Mouse (Mus musculus) bone marrow macrophage, adult 2 months (primary cell): ENCODE results near the gene Rasgrp4. TPM values are rescaled to one million over a fixed set of nuclear protein-coding genes. Genes with fewer than 3 reads are reported as not detected.

Source experiments
- H3K27ac ChIP-seq: 2 replicates; pipeline ENCODE4 v1.5.1; 2012; ENCODE audit warnings: low read depth, low read length; ENCODE audit not compliant: insufficient read depth
- H3K4me1 ChIP-seq: 2 replicates; pipeline ENCODE4 v1.6.1; 2012; ENCODE audit warnings: low read length; ENCODE audit not compliant: control insufficient read depth, insufficient read depth
- H3K4me3 ChIP-seq: 2 replicates; pipeline ENCODE4 v1.5.1; 2012; ENCODE audit warnings: mild to moderate bottlenecking, low read length, moderate library complexity; ENCODE audit not compliant: insufficient read depth
- CTCF ChIP-seq: IDR thresholded peaks from 2 replicates; pipeline ENCODE4 v1.5.1; 2012; ENCODE audit warnings: low read depth, mild to moderate bottlenecking, low read length, moderate library complexity
- POLR2A ChIP-seq: IDR thresholded peaks from 2 replicates; pipeline ENCODE4 v1.6.1; 2012; ENCODE audit warnings: mild to moderate bottlenecking, low read depth, low read length, borderline replicate concordance
- polyA plus RNA-seq: library from polyadenylated mRNA; stranded (reverse); fragments of >200 nt; gene quantifications from 2 replicates; pipeline ENCODE4 v1.2.4, GENCODE M21; 2012; ENCODE audit not compliant: missing spikeins, insufficient read depth, insufficient read length

The Rasgrp4 gene
- 91.6 and 97.2 TPM in 2 replicates for polyA plus RNA-seq

GRCm38 (mm10) chr7:29134693-29135386 lies at the start of gene Rasgrp4:
TSS of gene Rasgrp4 (plus strand) at chr7:29134851.
- H3K27ac ChIP-seq, result no peak within 1 kb of the TSS
- peak within 1 kb of the TSS; percentile 53 for H3K4me3 ChIP-seq
- TF ChIP-seq CTCF (no peak), POLR2A (no peak)
- H3K4me1 ChIP-seq, result peaks cover 16% of the 10 kb centered on the region

GRCm38 (mm10) chr7:29085981-29086380 lies 48.7 kb upstream of the Rasgrp4 start:
- Histone ChIP-seq H3K4me1 (no peaks in the 10 kb centered on the region), H3K27ac (no peak overlapping the region), H3K4me3 (no peak overlapping the region)
- TF ChIP-seq CTCF (no peak), POLR2A (no peak)

GRCm38 (mm10) chr7:29086902-29087301 lies 47.7 kb upstream of the Rasgrp4 start:
- no peak overlapping the region for H3K27ac ChIP-seq
- no peak for TF ChIP-seq CTCF
- TF ChIP-seq POLR2A, result no peak
- H3K4me3 ChIP-seq, result no peak overlapping the region
- H3K4me1 ChIP-seq, result no peaks in the 10 kb centered on the region

GRCm38 (mm10) chr7:29088817-29089216 lies 45.8 kb upstream of the Rasgrp4 start:
- TF ChIP-seq POLR2A (no peak), CTCF (no peak)
- Histone ChIP-seq H3K4me1 (no peaks in the 10 kb centered on the region), H3K27ac (no peak overlapping the region), H3K4me3 (no peak overlapping the region)

GRCm38 (mm10) chr7:29097131-29097530 lies 37.5 kb upstream of the Rasgrp4 start:
- no peaks in the 10 kb centered on the region for H3K4me1 ChIP-seq
- TF ChIP-seq CTCF (no peak), POLR2A (no peak)
- H3K27ac ChIP-seq, result no peak overlapping the region
- no peak overlapping the region for H3K4me3 ChIP-seq

- Histone ChIP-seq H3K4me1 (no peaks in the 10 kb centered on the region), H3K27ac (no peak overlapping the region), H3K4me3 (no peak overlapping the region)
- TF ChIP-seq CTCF (no peak), POLR2A (no peak)
Observed at GRCm38 (mm10) chr7:29101286-29102017, 33.2 kb upstream of the Rasgrp4 start.

GRCm38 (mm10) chr7:29108992-29109955 lies 25.4 kb upstream of the Rasgrp4 start:
- Histone ChIP-seq H3K4me3 (no peak overlapping the region), H3K4me1 (no peaks in the 10 kb centered on the region), H3K27ac (no peak overlapping the region)
- TF ChIP-seq POLR2A (no peak), CTCF (no peak)

- TF ChIP-seq CTCF (no peak), POLR2A (no peak)
- no peak overlapping the region for H3K27ac ChIP-seq
- no peaks in the 10 kb centered on the region for H3K4me1 ChIP-seq
- H3K4me3 ChIP-seq, result no peak overlapping the region
Observed at GRCm38 (mm10) chr7:29118142-29118851, 16.4 kb upstream of the Rasgrp4 start.

- Histone ChIP-seq H3K4me3 (no peak overlapping the region), H3K4me1 (no peaks in the 10 kb centered on the region), H3K27ac (no peak overlapping the region)
- TF ChIP-seq POLR2A (no peak), CTCF (no peak)
Observed at GRCm38 (mm10) chr7:29119526-29119925, 15.1 kb upstream of the Rasgrp4 start.
